Mouse (Mus musculus) kidney, adult 2 months (tissue): Measurements from ENCODE around the gene Angptl7.

Source experiments
- CTCF ChIP-seq: fragments of 200-500 bp; conservative IDR thresholded peaks from 2 replicates; pipeline ENCODE4 v1.5.1; 2011; ENCODE audit warnings: low read depth, mild to moderate bottlenecking, control low read depth, low read length, moderate library complexity, mixed read lengths; ENCODE audit not compliant: insufficient read depth, insufficient read length
- POLR2A ChIP-seq: fragments of 200-500 bp; IDR thresholded peaks from one replicate; pipeline ENCODE4 v1.6.1; 2011; ENCODE audit warnings: low read depth, low read length, control low read depth

GRCm38 (mm10) chr4:148518235-148518795, 18.1 kb upstream of the Angptl7 start:
- TF ChIP-seq POLR2A = no peak
- no peak for TF ChIP-seq CTCF
